Mouse (Mus musculus) midbrain, embryonic 13.5 days (tissue): ENCODE results near the gene Dclk3. TPM values are rescaled to one million over a fixed set of nuclear protein-coding genes. Genes with fewer than 3 reads are reported as not detected.

ENCODE experiments used
- ATAC-seq: fragments of 200-750 bp; cut with Nextera tagmentation; 2 replicates; pipeline ENCODE4 v1.8.0; 2017; ENCODE audit warnings: mild to moderate bottlenecking, moderate TSS enrichment, moderate library complexity
- H3K27ac ChIP-seq: fragments of 300-500 bp; sonication (generic); 2 replicates; pipeline ENCODE4 v1.5.1; 2015; ENCODE audit warnings: inconsistent platforms, mild to moderate bottlenecking, moderate library complexity
- H3K27me3 ChIP-seq: fragments of 300-500 bp; sonication (generic); 2 replicates; pipeline ENCODE4 v1.6.1; 2015; ENCODE audit warnings: mild to moderate bottlenecking, inconsistent platforms
- H3K36me3 ChIP-seq: fragments of 300-500 bp; sonication (generic); 2 replicates; pipeline ENCODE4 v1.6.1; 2015; ENCODE audit warnings: mild to moderate bottlenecking, inconsistent platforms
- H3K4me1 ChIP-seq: fragments of 300-500 bp; sonication (generic); replicated peaks from 2 replicates; pipeline ENCODE4 v1.6.1; 2015; ENCODE audit warnings: inconsistent platforms
- H3K4me2 ChIP-seq: fragments of 300-500 bp; sonication (generic); replicated peaks from 2 replicates; pipeline ENCODE4 v1.6.1; 2015; ENCODE audit warnings: moderate library complexity, mild to moderate bottlenecking, inconsistent platforms
- H3K4me3 ChIP-seq: fragments of 300-500 bp; sonication (generic); replicated peaks from 2 replicates; pipeline ENCODE4 v1.5.1; 2015; ENCODE audit warnings: mild to moderate bottlenecking, inconsistent platforms
- H3K9ac ChIP-seq: fragments of 300-500 bp; sonication (generic); replicated peaks from 2 replicates; pipeline ENCODE4 v1.6.1; 2015; ENCODE audit warnings: mild to moderate bottlenecking, inconsistent platforms
- H3K9me3 ChIP-seq: fragments of 300-500 bp; sonication (generic); 2 replicates; pipeline ENCODE4 v1.6.1; 2016; ENCODE audit warnings: mild to moderate bottlenecking, inconsistent platforms
- WGBS: fragments of 180-500 bp; shearing (Covaris S2); methylation state at CpG from one replicate; pipeline ENCODE4 v1.1.7; 2015; 5-methylcytosine and 5-hydroxymethylcytosine counted together
- polyA plus RNA-seq: library from polyadenylated mRNA; unstranded; fragments of >200 nt; fragmentation: Nextera tagmentation; extraction: Ambion mirVana; gene quantifications from 2 replicates; pipeline ENCODE4 v1.2.1, GENCODE M21; 2015

The Dclk3 gene
- polyA plus RNA-seq, 1 experiment from 2014 or later, result 3.1 TPM

GRCm38 (mm10) chr9:111473686-111474457 is 35.0 kb downstream of the Dclk3 start:
- WGBS, result 67% methylated on average over 21 of the region's 21 CpGs
- H3K4me2 ChIP-seq, result no peak overlapping the region
- no peaks in the 10 kb centered on the region for H3K27me3 ChIP-seq
- peaks cover 36% of the 10 kb centered on the region for H3K4me1 ChIP-seq
- H3K9me3 ChIP-seq, result no peaks in the 10 kb centered on the region
- no peaks in the 10 kb centered on the region for H3K36me3 ChIP-seq
- H3K27ac ChIP-seq, result 0 out of 2 replicates have a peak overlapping the region, but pooled peaks have one; percentile 4
- no peak overlapping the region for H3K4me3 ChIP-seq
- ATAC-seq, result no peak
- H3K9ac ChIP-seq, result no peak overlapping the region

DNA sequence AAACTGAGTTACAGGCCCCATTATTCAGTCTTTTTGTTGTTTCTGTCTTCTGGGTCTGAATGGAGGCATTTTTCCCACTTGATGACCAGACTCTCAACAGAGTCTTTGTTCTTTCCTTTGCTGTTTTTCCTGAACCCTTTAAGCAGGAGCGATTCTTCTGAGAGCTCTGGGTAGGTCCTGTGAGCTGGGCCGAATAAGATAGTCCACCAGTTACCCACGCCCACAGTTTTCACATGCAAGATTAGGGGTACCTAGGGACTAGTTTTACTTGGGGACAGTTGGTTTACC is 35.5 kb downstream of the Dclk3 start:
- 41% methylated on average over 3 of the region's 3 CpGs for WGBS
- ATAC-seq, result no peak

GRCm38 (mm10) chr9:111475281-111475680 is 36.4 kb downstream of the Dclk3 start:
- Histone ChIP-seq H3K4me2 (no peak overlapping the region), H3K4me3 (no peak overlapping the region), H3K9ac (no peak overlapping the region), H3K4me1 (peaks cover 36% of the 10 kb centered on the region), H3K36me3 (no peaks in the 10 kb centered on the region), H3K27me3 (no peaks in the 10 kb centered on the region), H3K27ac (no peak overlapping the region), H3K9me3 (no peaks in the 10 kb centered on the region)
- ATAC-seq, result no peak
- WGBS, result 99% methylated on average over 3 of the region's 3 CpGs

More for the DNA sequence above, 35.5 kb downstream of the Dclk3 start:
- Histone ChIP-seq H3K4me2 (no peak overlapping the region), H3K9me3 (no peaks in the 10 kb centered on the region), H3K9ac (no peak overlapping the region), H3K27me3 (no peaks in the 10 kb centered on the region), H3K27ac (peak overlapping the region; percentile 4; the same call in 1 of the 2 replicates), H3K4me3 (no peak overlapping the region), H3K4me1 (peaks cover 36% of the 10 kb centered on the region), H3K36me3 (no peaks in the 10 kb centered on the region)

DNA sequence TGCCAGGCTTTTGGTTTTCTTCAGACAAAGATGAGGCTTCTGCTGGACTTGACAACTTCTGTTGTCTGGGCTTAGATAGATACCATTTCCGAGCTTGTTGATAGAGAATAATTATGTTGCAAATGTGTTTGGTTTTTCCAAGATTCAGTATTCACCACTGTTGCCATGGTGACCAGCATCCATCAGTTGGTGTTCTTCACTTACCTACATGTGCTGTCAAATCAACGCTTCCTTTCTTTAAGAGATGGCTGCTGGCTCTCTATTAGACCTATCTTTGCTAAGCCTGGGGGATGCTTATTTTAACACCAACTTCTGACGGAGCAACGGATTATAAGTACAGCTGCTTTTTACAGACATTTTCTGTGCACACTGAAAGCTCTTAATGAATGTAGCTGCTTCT is 37.1 kb downstream of the Dclk3 start:
- Histone ChIP-seq H3K9ac (no peak overlapping the region), H3K27ac (no peak overlapping the region), H3K4me3 (no peak overlapping the region), H3K36me3 (no peaks in the 10 kb centered on the region), H3K27me3 (no peaks in the 10 kb centered on the region), H3K4me2 (no peak overlapping the region), H3K4me1 (peaks cover 36% of the 10 kb centered on the region), H3K9me3 (no peaks in the 10 kb centered on the region)
- ATAC-seq, result no peak
- 54% methylated on average over 4 of the region's 4 CpGs for WGBS

DNA sequence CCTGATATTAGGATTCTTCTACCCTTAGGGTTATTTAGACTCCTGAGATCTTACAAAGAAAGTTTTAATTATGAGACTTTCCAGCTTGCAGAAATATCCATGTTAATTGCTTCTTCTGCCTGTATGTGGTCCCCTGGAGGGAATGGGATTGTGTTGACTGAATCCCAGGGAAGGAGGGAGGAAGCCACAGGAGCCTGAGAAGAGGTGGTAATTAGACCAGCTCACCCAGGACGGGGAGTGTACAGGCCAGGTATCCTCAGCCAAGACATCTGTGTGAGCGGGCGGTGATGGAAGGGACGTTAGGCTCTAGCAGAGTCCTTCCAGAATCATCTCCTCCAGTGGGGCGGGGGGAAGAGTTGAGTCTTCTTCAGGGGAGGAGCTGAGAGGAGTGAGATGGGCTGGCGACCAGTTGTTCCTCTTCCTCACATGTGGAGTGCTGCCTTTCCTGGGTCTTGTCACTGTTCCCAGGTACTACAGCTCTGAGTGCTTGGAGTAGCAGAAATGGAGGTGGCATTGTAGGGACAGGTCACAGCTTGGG is 37.7 kb downstream of the Dclk3 start:
- ATAC-seq, result peak; percentile 37
- H3K27me3 ChIP-seq, result no peaks in the 10 kb centered on the region
- H3K9me3 ChIP-seq, result no peaks in the 10 kb centered on the region
- H3K4me2 ChIP-seq, result no peak overlapping the region
- H3K9ac ChIP-seq, result no peak overlapping the region
- no peak overlapping the region for H3K4me3 ChIP-seq
- 79% methylated on average over 6 of the region's 6 CpGs for WGBS
- H3K36me3 ChIP-seq, result no peaks in the 10 kb centered on the region
- H3K4me1 ChIP-seq, result peaks cover 36% of the 10 kb centered on the region
- peak overlapping the region; percentile 25; the same call in 1 of the 2 replicates for H3K27ac ChIP-seq

GRCm38 (mm10) chr9:111478853-111479490 is 40.1 kb downstream of the Dclk3 start:
- no peak overlapping the region for H3K4me3 ChIP-seq
- no peaks in the 10 kb centered on the region for H3K36me3 ChIP-seq
- H3K9ac ChIP-seq, result no peak overlapping the region
- no peaks in the 10 kb centered on the region for H3K9me3 ChIP-seq
- WGBS, result 67% methylated on average over 7 of the region's 7 CpGs
- no peak overlapping the region for H3K4me2 ChIP-seq
- H3K27me3 ChIP-seq, result no peaks in the 10 kb centered on the region
- no peak overlapping the region for H3K27ac ChIP-seq
- peaks cover 31% of the 10 kb centered on the region for H3K4me1 ChIP-seq
- peak; percentile 44; the same call in 1 of the 2 replicates for ATAC-seq

- Histone ChIP-seq H3K27ac (no peak overlapping the region), H3K36me3 (no peaks in the 10 kb centered on the region)
These were observed 42.1 kb downstream of the Dclk3 start for GRCm38 (mm10) chr9:111481011-111481410.

DNA sequence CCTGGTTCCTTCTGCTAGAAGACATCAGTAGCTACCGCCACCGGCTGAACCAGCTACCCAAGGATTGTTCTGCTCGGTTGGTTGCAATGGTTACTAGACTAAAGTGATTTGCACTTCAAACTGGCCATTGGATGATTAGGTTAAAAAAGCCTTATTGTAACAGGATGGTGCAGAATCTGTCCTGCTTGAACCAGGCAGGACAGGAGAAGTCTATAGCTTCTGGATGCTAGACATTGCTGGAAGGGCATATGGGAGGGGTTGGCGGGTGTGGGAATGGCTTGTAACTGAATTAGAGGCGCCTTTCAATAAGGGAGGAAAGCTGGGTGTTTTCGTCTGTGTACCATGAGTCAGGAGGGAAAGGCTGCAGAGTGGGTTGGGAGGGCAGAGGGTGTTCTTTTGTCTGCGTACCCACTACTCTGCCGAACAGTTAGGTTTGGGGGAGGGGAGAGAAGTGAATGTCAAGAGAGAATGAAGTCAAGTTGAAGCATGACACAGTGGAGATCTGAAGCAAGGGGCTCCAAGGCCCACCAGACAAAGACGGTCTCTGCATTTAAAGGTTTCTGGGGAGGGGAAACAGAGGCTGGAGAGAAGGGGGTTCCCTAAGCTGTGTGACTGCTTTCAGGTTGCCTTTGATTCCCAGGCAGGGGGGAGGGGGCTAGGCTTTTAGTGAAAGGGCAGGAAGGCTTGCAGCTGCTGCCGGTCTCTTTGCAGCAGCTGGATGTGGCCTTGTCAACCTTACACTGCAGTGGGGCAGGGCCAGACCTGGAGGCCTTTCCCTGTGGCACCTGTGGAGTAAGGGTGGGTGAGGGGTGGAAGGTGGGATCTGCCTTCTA is 48.0 kb downstream of the Dclk3 start:
- 23% methylated on average over 10 of the region's 10 CpGs for WGBS
- no peaks in the 10 kb centered on the region for H3K36me3 ChIP-seq
- H3K9ac ChIP-seq, result no peak overlapping the region
- no peak overlapping the region for H3K4me2 ChIP-seq
- peaks cover 10% of the 10 kb centered on the region for H3K4me1 ChIP-seq
- H3K27ac ChIP-seq, result no peak overlapping the region
- no peaks in the 10 kb centered on the region for H3K9me3 ChIP-seq
- no peak for ATAC-seq
- H3K27me3 ChIP-seq, result no peaks in the 10 kb centered on the region
- no peak overlapping the region for H3K4me3 ChIP-seq

More at GRCm38 (mm10) chr9:111481011-111481410, 42.1 kb downstream of the Dclk3 start:
- Histone ChIP-seq H3K9ac (no peak overlapping the region), H3K4me2 (no peak overlapping the region), H3K27me3 (no peaks in the 10 kb centered on the region), H3K4me3 (no peak overlapping the region), H3K4me1 (peaks cover 17% of the 10 kb centered on the region), H3K9me3 (no peaks in the 10 kb centered on the region)
- WGBS, result 90% methylated on average over 3 of the region's 3 CpGs
- ATAC-seq, result no peak

DNA sequence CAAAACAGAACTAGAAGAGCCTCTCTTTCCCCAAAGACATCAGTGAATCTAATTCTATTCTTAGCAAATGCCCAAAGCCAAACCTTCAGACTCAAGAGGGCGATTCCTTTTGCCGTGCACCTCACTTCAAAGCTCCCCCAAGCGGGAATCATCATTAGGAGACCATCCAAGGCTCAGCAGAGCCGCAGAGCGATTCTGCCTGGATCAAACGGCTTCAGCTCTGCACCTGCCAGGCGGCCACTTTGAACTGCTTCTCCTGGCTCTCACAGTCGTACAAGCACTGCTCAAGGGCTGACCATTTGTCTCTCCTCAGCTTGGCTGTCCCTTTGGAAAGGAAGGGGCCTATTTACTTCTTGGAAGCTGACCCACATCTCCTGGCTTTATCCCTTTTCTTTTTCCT is 51.7 kb downstream of the Dclk3 start:
- Histone ChIP-seq H3K4me3 (no peak overlapping the region), H3K27me3 (peaks cover 4% of the 10 kb centered on the region; the same call in 1 of the 2 replicates), H3K36me3 (no peaks in the 10 kb centered on the region), H3K9me3 (no peaks in the 10 kb centered on the region), H3K4me2 (no peak overlapping the region), H3K27ac (no peak overlapping the region), H3K9ac (no peak overlapping the region), H3K4me1 (peaks cover 10% of the 10 kb centered on the region)
- ATAC-seq, result no peak
- 44% methylated on average over 8 of the region's 8 CpGs for WGBS

- Histone ChIP-seq H3K36me3 (no peaks in the 10 kb centered on the region), H3K9me3 (no peaks in the 10 kb centered on the region), H3K4me1 (peaks cover 10% of the 10 kb centered on the region), H3K27ac (no peak overlapping the region), H3K4me3 (no peak overlapping the region), H3K27me3 (peaks cover 4% of the 10 kb centered on the region; the same call in 1 of the 2 replicates), H3K4me2 (no peak overlapping the region), H3K9ac (no peak overlapping the region)
- whole genome bisulfite sequencing, result 49% methylated on average over 4 of the region's 4 CpGs
- ATAC-seq, result 0 out of 2 replicates have a peak, but pooled peaks have one; percentile 56
These were observed 52.4 kb downstream of the Dclk3 start for GRCm38 (mm10) chr9:111491280-111491679.

- whole genome bisulfite sequencing, result 80% methylated on average over 5 of the region's 5 CpGs
- no peaks in the 10 kb centered on the region for H3K9me3 ChIP-seq
- no peak overlapping the region for H3K4me3 ChIP-seq
- H3K4me2 ChIP-seq, result no peak overlapping the region
- ATAC-seq, result no peak
- H3K27me3 ChIP-seq, result peaks cover 4% of the 10 kb centered on the region; the same call in 1 of the 2 replicates
- H3K36me3 ChIP-seq, result no peaks in the 10 kb centered on the region
- no peak overlapping the region for H3K9ac ChIP-seq
- no peaks in the 10 kb centered on the region for H3K4me1 ChIP-seq
- no peak overlapping the region for H3K27ac ChIP-seq
These were observed 54.6 kb downstream of the Dclk3 start for GRCm38 (mm10) chr9:111493490-111493889.
